In genomic region chr8:84291688-84292087, GRCm38 (mm10) we compare ENCODE assay signal across 8 mouse cellular contexts. TPM values are rescaled to one million over a fixed set of nuclear protein-coding genes. Genes with fewer than 3 reads are reported as not detected.
DNase-seq lines count a peak whose midpoint lies in the region; ATAC-seq and TF ChIP-seq lines count a peak whose summit lies in the region.

No protein-coding gene starts in this region.

- no peak overlapping the region for H3K4me2 ChIP-seq in intestine, postnatal 0 days (replicated peaks; ENCODE audit: low read depth)
- no peak overlapping the region for H3K4me2 ChIP-seq in intestine, embryonic 15.5 days (replicated peaks)

- TF ChIP-seq CTCF in intestine, postnatal 0 days (IDR thresholded peaks at IDR 0.05; ENCODE audit: low read depth): peak; percentile 77
- TF ChIP-seq CTCF in MEL (IDR thresholded peaks at IDR 0.05 in 2 of 3, conservative IDR thresholded peaks at IDR 0.05 in 1 of 3; ENCODE audit: control insufficient read depth in 1 of 3, insufficient read depth in 1 of 3, low read depth in 2 of 3, low read length in 3 of 3, poor library complexity in 1 of 3, severe bottlenecking in 1 of 3): peak; percentile 85 to 92 (median 87)

- H3K4me3 ChIP-seq in intestine, postnatal 0 days (ENCODE audit: low read depth, low read length): no peak overlapping the region
- no peak overlapping the region for H3K4me3 ChIP-seq in intestine, embryonic 15.5 days (replicated peaks)
- H3K4me3 ChIP-seq in MEL (ENCODE audit: control insufficient read depth in 1 of 2, insufficient read depth in 1 of 2, low read depth in 2 of 2, low read length in 2 of 2): no peak overlapping the region

- no peak for TF ChIP-seq POLR2A in MEL (IDR thresholded peaks at IDR 0.05; ENCODE audit: control insufficient read depth in 1 of 2, insufficient read depth in 1 of 2, low read depth in 1 of 2, low read length in 2 of 2, poor library complexity in 1 of 2)

- DNase-seq in 416B (ENCODE audit: low read depth): peak; percentile 78
- peak; percentile 87 for DNase-seq in MEL (ENCODE audit: low read depth, low spot score)
- DNase-seq in cerebellum, adult 18-20 months: peak; percentile 69 to 89
- peak; percentile 56 to 71 for DNase-seq in heart, postnatal 36 days
- DNase-seq in lung, postnatal 4 days: peak; percentile 39 to 57
- peak; percentile 82 for DNase-seq in thymus, postnatal 4 days

- ATAC-seq in intestine, postnatal 0 days: no peak
- no peak for ATAC-seq in intestine, embryonic 15.5 days

- no peak overlapping the region for H3K9ac ChIP-seq in intestine, postnatal 0 days (ENCODE audit: low read depth, low read length)
- H3K9ac ChIP-seq in intestine, embryonic 15.5 days: no peak overlapping the region
- no peak overlapping the region for H3K9ac ChIP-seq in MEL (ENCODE audit: control insufficient read depth, low read depth, low read length, poor library complexity, severe bottlenecking)

- intact Hi-C loops in heart, postnatal 36 days (cut with DNase I): loop anchor here (1.0 to 10.0 kb wide), 3 partner anchors 66 to 263 kb away; no protein-coding TSS in a partner anchor

- TF ChIP-seq EP300 in MEL (IDR thresholded peaks at IDR 0.05; ENCODE audit: low read depth in 1 of 2, low read length in 2 of 2): no peak

- TF ChIP-seq RAD21 in MEL (IDR thresholded peaks at IDR 0.05; ENCODE audit: low read depth, low read length): peak; percentile 72

- no peaks in the 10 kb centered on the region for H3K27me3 ChIP-seq in intestine, postnatal 0 days (replicated peaks; ENCODE audit: control insufficient read depth, insufficient read depth, low read length)
- H3K27me3 ChIP-seq in intestine, embryonic 15.5 days (replicated peaks): no peaks in the 10 kb centered on the region
- H3K27me3 ChIP-seq in MEL (ENCODE audit: control insufficient read depth in 1 of 2, insufficient read depth in 2 of 2, low read length in 2 of 2): peaks cover 6 to 12% of the 10 kb centered on the region in 2 experiments

- WGBS in intestine, postnatal 0 days: 24% methylated on average over 8 of the region's 8 CpGs
- WGBS in intestine, embryonic 15.5 days: 26% methylated on average over 8 of the region's 8 CpGs

- H3K36me3 ChIP-seq in intestine, postnatal 0 days (ENCODE audit: control insufficient read depth, insufficient read depth): no peaks in the 10 kb centered on the region
- H3K36me3 ChIP-seq in intestine, embryonic 15.5 days: no peaks in the 10 kb centered on the region
- no peaks in the 10 kb centered on the region for H3K36me3 ChIP-seq in MEL (ENCODE audit: control insufficient read depth in 1 of 2, insufficient read depth in 2 of 2, low read length in 2 of 2)

- no peaks in the 10 kb centered on the region for H3K9me3 ChIP-seq in intestine, postnatal 0 days (ENCODE audit: control insufficient read depth)
- H3K9me3 ChIP-seq in intestine, embryonic 15.5 days: no peaks in the 10 kb centered on the region
- H3K9me3 ChIP-seq in MEL (replicated peaks; ENCODE audit: insufficient read depth, low read length): no peaks in the 10 kb centered on the region

- no peak overlapping the region for H3K27ac ChIP-seq in intestine, postnatal 0 days (ENCODE audit: low read depth, low read length)
- H3K27ac ChIP-seq in intestine, embryonic 15.5 days: no peak overlapping the region
- H3K27ac ChIP-seq in MEL (ENCODE audit: control insufficient read depth, low read depth, low read length): no peak overlapping the region

- H3K79me2 ChIP-seq in MEL (ENCODE audit: control insufficient read depth, insufficient read depth, low read length, poor library complexity): no peaks in the 10 kb centered on the region

- no peaks in the 10 kb centered on the region for H3K4me1 ChIP-seq in intestine, postnatal 0 days (replicated peaks; ENCODE audit: control insufficient read depth, insufficient read depth, low read length)
- H3K4me1 ChIP-seq in intestine, embryonic 15.5 days (replicated peaks): no peaks in the 10 kb centered on the region
- no peaks in the 10 kb centered on the region for H3K4me1 ChIP-seq in MEL (ENCODE audit: control insufficient read depth in 1 of 2, insufficient read depth in 2 of 2, low read length in 2 of 2)

TF ChIP-seq in MEL, 35 proteins besides CTCF, POLR2A, EP300 and RAD21:
- TF ChIP-seq ETS1 (IDR thresholded peaks at IDR 0.05; ENCODE audit: low read depth, low read length) (no peak), UBTF (IDR thresholded peaks at IDR 0.05; ENCODE audit: borderline replicate concordance, insufficient read depth, low read depth, low read length) (no peak), USF1 (IDR thresholded peaks at IDR 0.05; ENCODE audit: low read depth, low read length) (no peak), POLR2AphosphoS5 (IDR thresholded peaks at IDR 0.05; ENCODE audit: borderline replicate concordance, low read depth, low read length) (no peak), E2F4 (IDR thresholded peaks at IDR 0.05; ENCODE audit: borderline replicate concordance, low read depth, low read length) (no peak), HCFC1 (IDR thresholded peaks at IDR 0.05; ENCODE audit: low read depth, low read length) (no peak), ZNF384 (IDR thresholded peaks at IDR 0.05; ENCODE audit: low read depth, low read length) (peak; percentile 49), SIN3A (IDR thresholded peaks at IDR 0.05; ENCODE audit: low read length) (no peak), MYB (IDR thresholded peaks at IDR 0.05; ENCODE audit: low read depth, low read length) (no peak), SMC3 (IDR thresholded peaks at IDR 0.05; ENCODE audit: low read depth, low read length) (peak; percentile 92), MAZ (IDR thresholded peaks at IDR 0.05; ENCODE audit: low read depth, low read length) (no peak), MAFK (IDR thresholded peaks at IDR 0.05; ENCODE audit: borderline replicate concordance, low read depth, low read length) (no peak), JUND (IDR thresholded peaks at IDR 0.05; ENCODE audit: low read depth, low read length) (no peak), MEF2A (IDR thresholded peaks at IDR 0.05; ENCODE audit: extremely low read depth, insufficient replicate concordance, low read depth, low read length, poor library complexity, severe bottlenecking) (no peak), TBP (IDR thresholded peaks at IDR 0.05; ENCODE audit: low read depth, low read length) (no peak), ZC3H11A (IDR thresholded peaks at IDR 0.05; ENCODE audit: low read depth, low read length) (peak; percentile 72), BHLHE40 (IDR thresholded peaks at IDR 0.05; ENCODE audit: borderline replicate concordance, low read depth, low read length) (no peak), MYC (IDR thresholded peaks at IDR 0.05; ENCODE audit: low read depth, low read length) (no peak), NELFE (IDR thresholded peaks at IDR 0.05; ENCODE audit: low read depth, low read length) (no peak), MAX (IDR thresholded peaks at IDR 0.05; ENCODE audit: low read length) (no peak), CHD2 (IDR thresholded peaks at IDR 0.05; ENCODE audit: low read length) (no peak), USF2 (IDR thresholded peaks at IDR 0.05; ENCODE audit: borderline replicate concordance in 1 of 2, insufficient read depth in 1 of 2, low read depth in 1 of 2, low read length in 2 of 2) (no peak), NRF1 (IDR thresholded peaks at IDR 0.05; ENCODE audit: insufficient read depth, low read depth, low read length, poor library complexity, severe bottlenecking) (no peak)

RNA-seq across cellular contexts. Expression of gene Ccdc130, which starts 21.5 kb away (rescaled TPM):
- polyA plus RNA-seq in intestine, postnatal 0 days (2015; fragmentation: Nextera tagmentation; extraction: Ambion mirVana): 12.8 and 12.9 TPM in 2 replicates
- polyA plus RNA-seq in intestine, embryonic 15.5 days (2015; fragmentation: Nextera tagmentation; extraction: Ambion mirVana): 14.3 and 16.8 TPM in 2 replicates
- total RNA-seq in MEL (2012; rRNA removed): 8.2 and 10.2 TPM in 2 replicates
- 10 to 100 TPM in 1 of 2 experiments, not detected in 1; 26.0 TPM for polyA plus RNA-seq in MEL (2012; ENCODE audit: insufficient read depth in 1 of 2, insufficient read length in 2 of 2, low read depth in 1 of 2, low replicate concordance in 2 of 2, missing spikeins in 1 of 2)
- 10 to 100 TPM in 1 of 2 experiments, 1 to 10 TPM in 1; 7.5 to 11.0 TPM for total RNA-seq in heart, postnatal 36 days (2021)

RNA-seq across cellular contexts. Expression of gene Mri1, which starts 34.6 kb away (rescaled TPM):
- 54.9 and 60.3 TPM in 2 replicates for polyA plus RNA-seq in intestine, postnatal 0 days (2015; fragmentation: Nextera tagmentation; extraction: Ambion mirVana)
- polyA plus RNA-seq in intestine, embryonic 15.5 days (2015; fragmentation: Nextera tagmentation; extraction: Ambion mirVana): 72.4 and 77.5 TPM in 2 replicates
- 26.8 and 27.8 TPM in 2 replicates for total RNA-seq in MEL (2012; rRNA removed)
- 10 to 100 TPM in 1 of 2 experiments, not detected in 1; 43.2 TPM for polyA plus RNA-seq in MEL (2012; ENCODE audit: insufficient read depth in 1 of 2, insufficient read length in 2 of 2, low read depth in 1 of 2, low replicate concordance in 2 of 2, missing spikeins in 1 of 2)
- 10 to 100 TPM; 10.1 to 12.3 TPM for total RNA-seq in heart, postnatal 36 days (2021)

RNA-seq across cellular contexts. Expression of gene D8Ertd738e, which starts 42.2 kb away (rescaled TPM):
- polyA plus RNA-seq in intestine, postnatal 0 days (2015; fragmentation: Nextera tagmentation; extraction: Ambion mirVana): 308 and 309 TPM in 2 replicates
- 292 and 312 TPM in 2 replicates for polyA plus RNA-seq in intestine, embryonic 15.5 days (2015; fragmentation: Nextera tagmentation; extraction: Ambion mirVana)
- total RNA-seq in MEL (2012; rRNA removed): 159 and 164 TPM in 2 replicates
- 100 to 1,000 TPM in 1 of 2 experiments, not detected in 1; 149 TPM for polyA plus RNA-seq in MEL (2012; ENCODE audit: insufficient read depth in 1 of 2, insufficient read length in 2 of 2, low read depth in 1 of 2, low replicate concordance in 2 of 2, missing spikeins in 1 of 2)
- 100 to 1,000 TPM; 231 to 232 TPM for total RNA-seq in heart, postnatal 36 days (2021)

RNA-seq across cellular contexts. Expression of gene Zswim4, which starts 54.8 kb away (rescaled TPM):
- polyA plus RNA-seq in intestine, postnatal 0 days (2015; fragmentation: Nextera tagmentation; extraction: Ambion mirVana): 3.7 and 3.8 TPM in 2 replicates
- 9.0 TPM in 2 replicates for polyA plus RNA-seq in intestine, embryonic 15.5 days (2015; fragmentation: Nextera tagmentation; extraction: Ambion mirVana)
- total RNA-seq in MEL (2012; rRNA removed): 3.6 and 4.4 TPM in 2 replicates
- 1 to 10 TPM in 1 of 2 experiments, not detected in 1; 7.4 TPM for polyA plus RNA-seq in MEL (2012; ENCODE audit: insufficient read depth in 1 of 2, insufficient read length in 2 of 2, low read depth in 1 of 2, low replicate concordance in 2 of 2, missing spikeins in 1 of 2)
- 10 to 100 TPM in 1 of 2 experiments, 1 to 10 TPM in 1; 9.5 to 11.0 TPM for total RNA-seq in heart, postnatal 36 days (2021)
